Mouse (Mus musculus): ENCODE measurements around the gene Rnase13.

DNA sequence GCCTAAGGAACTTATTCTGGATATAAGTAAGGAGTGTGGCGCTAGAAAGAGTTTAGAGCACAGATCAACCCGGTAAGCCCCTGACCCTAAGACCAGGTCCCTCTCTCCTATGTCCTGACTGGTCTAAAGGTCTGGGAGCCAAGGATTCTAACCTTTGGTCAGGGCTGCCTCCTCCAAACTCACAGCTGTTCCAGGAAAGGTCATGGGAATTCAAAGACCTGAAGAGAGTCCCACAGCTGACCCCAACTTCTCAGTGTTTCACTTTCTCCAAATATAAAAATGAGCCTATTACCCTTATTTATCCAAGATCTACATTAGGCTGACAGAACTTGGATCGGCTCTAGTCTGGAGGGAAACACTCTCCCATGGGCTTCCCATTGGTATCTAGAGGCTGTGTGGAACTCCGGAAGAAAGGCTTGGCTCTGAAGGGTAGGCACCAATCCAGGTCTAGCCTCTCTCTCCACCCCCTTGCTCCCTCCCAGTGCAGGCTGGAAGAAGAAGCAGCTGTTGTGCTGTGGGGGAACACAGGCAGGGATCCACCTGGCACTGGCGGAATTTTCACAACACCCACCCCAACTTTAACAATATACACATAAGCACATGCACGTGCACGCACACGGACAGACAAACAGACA is 6.9 kb upstream of the Rnase13 start:
- TF ChIP-seq CTCF (IDR thresholded peaks at IDR 0.05; ENCODE audit: low read depth) (no peak), EP300 (IDR thresholded peaks at IDR 0.05; ENCODE audit: low read depth) (no peak)

All from heart, postnatal 0 days (tissue).